Mouse (Mus musculus) E14TG2a.4 (cell line): ENCODE data around the gene Schip1.

Experiments used
- CTCF ChIP-seq: conservative IDR thresholded peaks from 2 replicates; pipeline ENCODE4 v1.5.1; 2014; ENCODE audit warnings: low read length
- NANOG ChIP-seq: IDR thresholded peaks from 2 replicates; pipeline ENCODE4 v1.6.1; 2014; ENCODE audit warnings: borderline replicate concordance, low read length, mixed read lengths

DNA sequence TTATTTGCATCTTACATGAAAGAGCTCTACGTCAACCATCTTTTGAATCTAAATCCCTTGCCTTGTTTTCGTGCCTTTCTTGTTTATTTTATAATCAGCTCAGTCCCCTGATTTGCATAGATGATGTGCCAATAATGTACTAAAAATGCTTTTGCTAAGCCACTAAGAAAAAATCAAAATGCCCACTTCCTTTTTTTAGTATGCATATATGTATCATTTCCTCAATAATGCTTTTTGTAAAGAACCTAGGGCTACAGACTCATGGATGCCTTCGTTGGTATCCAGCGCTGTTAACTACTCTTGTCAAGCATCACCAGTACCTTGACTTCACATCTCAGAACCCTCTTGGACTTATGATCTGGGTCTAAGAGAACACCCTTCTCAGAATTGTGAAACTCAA lies 569.0 kb downstream of the Schip1 start:
- TF ChIP-seq CTCF, result no peak
- TF ChIP-seq NANOG, result no peak
